Mouse (Mus musculus): ENCODE data around the gene Kmt2d. TPM values are rescaled to one million over a fixed set of nuclear protein-coding genes. Genes with fewer than 3 reads are reported as not detected.

The Kmt2d gene
- polyA plus RNA-seq, 1 experiment from 2014 or later: 8.7 TPM

GRCm38 (mm10) chr15:98788972-98789660 is 81.9 kb downstream of the Kmt2d start:
- Histone ChIP-seq H3K27me3 (replicated peaks; ENCODE audit: insufficient read depth, low read length) (peaks cover 58% of the 10 kb centered on the region), H3K4me1 (ENCODE audit: insufficient read depth, low read depth, low read length) (peaks cover 8% of the 10 kb centered on the region; the same call in 1 of the 2 replicates), H3K27ac (ENCODE audit: low read length) (no peak overlapping the region), H3K9me3 (ENCODE audit: low read length) (no peaks in the 10 kb centered on the region), H3K36me3 (ENCODE audit: insufficient read depth, low read length) (no peaks in the 10 kb centered on the region), H3K4me2 (replicated peaks; ENCODE audit: low read depth, low read length) (peak overlapping the region; percentile 33; the same call in 1 of the 2 replicates), H3K9ac (replicated peaks; ENCODE audit: low read depth) (no peak overlapping the region), H3K4me3 (ENCODE audit: low read depth, low read length) (peak overlapping the region; percentile 10; the same call in 1 of the 2 replicates)
- peak; percentile 68 for ATAC-seq
- WGBS: 7% methylated on average over 24 of the region's 24 CpGs
- TF ChIP-seq CTCF (IDR thresholded peaks at IDR 0.05) (no peak), EP300 (IDR thresholded peaks at IDR 0.05) (no peak)
- DNase-seq (ENCODE audit: low spot score): peak; percentile 82

DNA sequence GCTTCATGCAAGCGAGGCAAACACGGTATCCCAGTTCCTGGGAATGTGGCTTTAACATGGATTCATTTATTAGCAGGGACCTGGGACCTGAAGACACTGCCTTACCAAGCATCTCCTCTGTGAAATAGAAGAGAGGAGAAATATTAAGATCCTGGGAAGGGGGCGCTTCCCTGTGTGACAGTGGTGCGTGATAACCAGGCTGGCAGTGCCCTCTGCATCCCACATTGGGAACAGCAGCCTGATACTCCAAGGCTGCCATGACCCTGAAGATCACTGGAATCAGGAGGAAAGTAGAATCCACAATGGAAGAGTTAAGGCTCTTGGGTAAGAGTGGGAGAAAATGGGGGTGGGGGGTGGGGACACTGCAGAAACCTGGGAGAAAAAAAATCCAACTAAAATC is 83.1 kb downstream of the Kmt2d start:
- H3K9me3 ChIP-seq (ENCODE audit: low read length): no peaks in the 10 kb centered on the region
- WGBS: 31% methylated on average over 4 of the region's 4 CpGs

GRCm38 (mm10) chr15:98785744-98786143 is 85.3 kb downstream of the Kmt2d start:
- DNase-seq (ENCODE audit: low spot score) (no peak), ATAC-seq (no peak)
- Histone ChIP-seq H3K27me3 (replicated peaks; ENCODE audit: insufficient read depth, low read length) (peaks cover 34% of the 10 kb centered on the region), H3K9ac (replicated peaks; ENCODE audit: low read depth) (no peak overlapping the region), H3K36me3 (ENCODE audit: insufficient read depth, low read length) (no peaks in the 10 kb centered on the region), H3K27ac (ENCODE audit: low read length) (no peak overlapping the region), H3K4me3 (ENCODE audit: low read depth, low read length) (no peak overlapping the region), H3K4me1 (ENCODE audit: insufficient read depth, low read depth, low read length) (peaks cover under 1% of the 10 kb centered on the region; the same call in 1 of the 2 replicates), H3K9me3 (ENCODE audit: low read length) (no peaks in the 10 kb centered on the region), H3K4me2 (replicated peaks; ENCODE audit: low read depth, low read length) (no peak overlapping the region)
- WGBS: 35% methylated on average over 7 of the region's 7 CpGs
- TF ChIP-seq CTCF (IDR thresholded peaks at IDR 0.05): peak; percentile 68
- TF ChIP-seq EP300 (IDR thresholded peaks at IDR 0.05): no peak

More for the DNA sequence above, 83.1 kb downstream of the Kmt2d start:
- no peak overlapping the region for H3K27ac ChIP-seq (ENCODE audit: low read length)
- H3K27me3 ChIP-seq (replicated peaks; ENCODE audit: insufficient read depth, low read length): peaks cover 46% of the 10 kb centered on the region
- H3K4me3 ChIP-seq (ENCODE audit: low read depth, low read length): no peak overlapping the region
- H3K9ac ChIP-seq (replicated peaks; ENCODE audit: low read depth): no peak overlapping the region
- H3K4me2 ChIP-seq (replicated peaks; ENCODE audit: low read depth, low read length): no peak overlapping the region
- ATAC-seq (0 out of 2 replicates have a peak, but pooled peaks have one; percentile 22), DNase-seq (ENCODE audit: low spot score) (peak; percentile 47)
- TF ChIP-seq CTCF (IDR thresholded peaks at IDR 0.05) (peak; percentile 78), EP300 (IDR thresholded peaks at IDR 0.05) (no peak)
- no peaks in the 10 kb centered on the region for H3K36me3 ChIP-seq (ENCODE audit: insufficient read depth, low read length)
- H3K4me1 ChIP-seq (ENCODE audit: insufficient read depth, low read depth, low read length): peaks cover 4% of the 10 kb centered on the region; the same call in 1 of the 2 replicates

Other genes with a start within 250 kb of the Kmt2d start
- gene Cacnb3, start 240.4 kb downstream of the Kmt2d start, polyA plus RNA-seq (2015; fragmentation: Nextera tagmentation; extraction: Ambion mirVana): 7.4 and 10.7 TPM in 2 replicates
- gene Ddx23, start 208.3 kb downstream of the Kmt2d start, polyA plus RNA-seq (2015; fragmentation: Nextera tagmentation; extraction: Ambion mirVana): 14.5 and 17.5 TPM in 2 replicates
- gene Rnd1, start 193.7 kb downstream of the Kmt2d start, polyA plus RNA-seq (2015; fragmentation: Nextera tagmentation; extraction: Ambion mirVana): 3.1 and 3.9 TPM in 2 replicates
- 3.7 and 5.1 TPM in 2 replicates for gene Ccdc65, start 163.0 kb downstream of the Kmt2d start, polyA plus RNA-seq (2015; fragmentation: Nextera tagmentation; extraction: Ambion mirVana)
- 45.2 and 45.5 TPM in 2 replicates for gene Fkbp11, start 143.0 kb downstream of the Kmt2d start, polyA plus RNA-seq (2015; fragmentation: Nextera tagmentation; extraction: Ambion mirVana)
- 47.1 and 56.0 TPM in 2 replicates for gene Arf3, start 108.0 kb downstream of the Kmt2d start, polyA plus RNA-seq (2015; fragmentation: Nextera tagmentation; extraction: Ambion mirVana)
- gene Wnt10b, start 93.1 kb downstream of the Kmt2d start, polyA plus RNA-seq (2015; fragmentation: Nextera tagmentation; extraction: Ambion mirVana): 0.13 and 0.14 TPM in 2 replicates
- gene Wnt1, start 81.3 kb downstream of the Kmt2d start, polyA plus RNA-seq (2015; fragmentation: Nextera tagmentation; extraction: Ambion mirVana): not detected in 2 replicates
- gene Ddn, start 61.7 kb downstream of the Kmt2d start, polyA plus RNA-seq (2015; fragmentation: Nextera tagmentation; extraction: Ambion mirVana): 0.04 TPM in 2 replicates
- gene Prkag1, start 39.7 kb downstream of the Kmt2d start, polyA plus RNA-seq (2015; fragmentation: Nextera tagmentation; extraction: Ambion mirVana): 72.2 and 76.7 TPM in 2 replicates
- 8.1 and 10.2 TPM in 2 replicates for gene Rhebl1, start 23.3 kb upstream of the Kmt2d start, polyA plus RNA-seq (2015; fragmentation: Nextera tagmentation; extraction: Ambion mirVana)
- 5.1 and 6.6 TPM in 2 replicates for gene Dhh, start 27.3 kb upstream of the Kmt2d start, polyA plus RNA-seq (2015; fragmentation: Nextera tagmentation; extraction: Ambion mirVana)
- 16.5 and 17.0 TPM in 2 replicates for gene Lmbr1l, start 47.0 kb upstream of the Kmt2d start, polyA plus RNA-seq (2015; fragmentation: Nextera tagmentation; extraction: Ambion mirVana)
- 415 and 427 TPM in 2 replicates for gene Tuba1b, start 63.4 kb upstream of the Kmt2d start, polyA plus RNA-seq (2015; fragmentation: Nextera tagmentation; extraction: Ambion mirVana)
- gene Gm49450, start 82.3 kb upstream of the Kmt2d start, polyA plus RNA-seq (2015; fragmentation: Nextera tagmentation; extraction: Ambion mirVana): not detected in 2 replicates
- 881 and 945 TPM in 2 replicates for gene Tuba1a, start 82.5 kb upstream of the Kmt2d start, polyA plus RNA-seq (2015; fragmentation: Nextera tagmentation; extraction: Ambion mirVana)
- gene Tuba1c, start 158.7 kb upstream of the Kmt2d start, polyA plus RNA-seq (2015; fragmentation: Nextera tagmentation; extraction: Ambion mirVana): 45.1 and 53.2 TPM in 2 replicates
- gene Prph, start 184.0 kb upstream of the Kmt2d start, polyA plus RNA-seq (2015; fragmentation: Nextera tagmentation; extraction: Ambion mirVana): 0.32 and 0.42 TPM in 2 replicates
- gene Troap, start 203.4 kb upstream of the Kmt2d start, polyA plus RNA-seq (2015; fragmentation: Nextera tagmentation; extraction: Ambion mirVana): 0.95 and 0.99 TPM in 2 replicates
- not detected in 2 replicates for gene C1ql4, start 216.6 kb upstream of the Kmt2d start, polyA plus RNA-seq (2015; fragmentation: Nextera tagmentation; extraction: Ambion mirVana)
- 0.50 and 0.96 TPM in 2 replicates for gene Dnajc22, start 222.0 kb upstream of the Kmt2d start, polyA plus RNA-seq (2015; fragmentation: Nextera tagmentation; extraction: Ambion mirVana)